Comparison of ENCODE assay signal across 17 mouse cellular contexts in the genomic region with DNA sequence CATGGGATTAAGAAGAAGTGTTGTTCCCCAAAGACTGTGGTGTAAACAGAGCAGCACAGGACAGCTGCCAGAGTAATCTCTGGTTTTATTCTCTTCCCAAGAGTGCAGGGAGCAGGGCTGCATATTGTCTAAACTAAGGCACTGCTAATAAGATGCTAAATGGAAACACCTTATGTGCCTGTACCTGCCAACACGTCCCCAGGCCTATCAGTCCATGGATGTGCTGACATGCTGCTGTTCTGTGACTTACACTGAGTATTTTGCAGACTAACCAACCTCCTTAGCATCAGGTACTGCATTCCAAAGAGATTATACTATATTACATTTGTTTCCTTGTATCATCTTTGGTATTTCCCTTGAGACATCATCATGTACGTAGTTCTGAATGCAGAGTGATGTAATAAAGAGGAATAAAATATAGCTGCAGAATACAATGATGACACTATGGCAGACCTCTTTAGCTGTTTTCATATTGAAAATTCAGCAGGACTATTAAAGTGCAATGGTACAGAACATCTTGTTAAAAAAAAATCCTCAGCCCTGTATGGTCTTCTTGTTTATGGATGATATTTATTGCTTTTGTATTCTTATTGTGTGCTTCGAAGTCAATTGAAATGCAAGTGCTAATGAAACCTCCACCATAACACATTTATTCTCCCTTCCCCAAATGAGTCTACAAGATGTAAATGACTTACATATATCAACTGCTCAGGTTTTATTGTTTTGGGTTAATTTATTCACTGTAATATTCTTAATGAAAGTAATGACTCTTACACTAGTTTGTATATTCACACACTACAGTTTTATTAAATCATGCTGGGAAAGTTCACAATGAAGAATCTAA.
A peak's percentile ranks its signal among the peaks of the same experiment; 100 is the strongest.
DNase-seq lines count a peak whose midpoint lies in the region; ATAC-seq and TF ChIP-seq lines count a peak whose summit lies in the region.
"Had no signal": no experiment of that assay in that cellular context is flagged by ENCODE, and none has a peak within 500 bp of the region (broad histone marks: within the 10 kb centered on the region; RNA-seq: fewer than 3 reads in every experiment).

No protein-coding gene starts in this region.

- H3K36me3 ChIP-seq in forebrain, embryonic 16.5 days (ENCODE audit: control insufficient read depth, insufficient read depth): no peaks in the 10 kb centered on the region
- H3K36me3 ChIP-seq in forebrain, postnatal 0 days (ENCODE audit: insufficient read depth): no peaks in the 10 kb centered on the region
- no peaks in the 10 kb centered on the region for H3K36me3 ChIP-seq in hindbrain, embryonic 16.5 days (ENCODE audit: control insufficient read depth, insufficient read depth, low read length)
- H3K36me3 ChIP-seq in neural tube, embryonic 15.5 days: no peaks in the 10 kb centered on the region
- H3K36me3 ChIP-seq: embryonic facial prominence, embryonic 12.5 days; forebrain, embryonic 15.5 days; heart, embryonic 13.5 days had no signal

- no peak overlapping the region for H3K4me3 ChIP-seq in forebrain, embryonic 16.5 days (replicated peaks; ENCODE audit: low read length)
- H3K4me3 ChIP-seq in forebrain, postnatal 0 days (ENCODE audit: low read depth, low read length): no peak overlapping the region
- no peak overlapping the region for H3K4me3 ChIP-seq in hindbrain, embryonic 16.5 days (ENCODE audit: low read length)
- no peak overlapping the region for H3K4me3 ChIP-seq in neural tube, embryonic 15.5 days (replicated peaks)
- H3K4me3 ChIP-seq: embryonic facial prominence, embryonic 12.5 days; forebrain, embryonic 15.5 days; heart, embryonic 13.5 days had no signal

- no peaks in the 10 kb centered on the region for H3K4me1 ChIP-seq in forebrain, embryonic 16.5 days (replicated peaks; ENCODE audit: control insufficient read depth, insufficient read depth, low read length)
- H3K4me1 ChIP-seq in forebrain, postnatal 0 days (ENCODE audit: insufficient read depth): no peaks in the 10 kb centered on the region
- no peaks in the 10 kb centered on the region for H3K4me1 ChIP-seq in hindbrain, embryonic 16.5 days (ENCODE audit: control insufficient read depth, insufficient read depth, low read depth, low read length)
- no peaks in the 10 kb centered on the region for H3K4me1 ChIP-seq in neural tube, embryonic 15.5 days
- H3K4me1 ChIP-seq: embryonic facial prominence, embryonic 12.5 days; forebrain, embryonic 15.5 days; heart, embryonic 13.5 days had no signal

- 75% methylated on average over 3 of the region's 3 CpGs for WGBS in forebrain, embryonic 16.5 days
- WGBS in forebrain, postnatal 0 days: 80% methylated on average over 3 of the region's 3 CpGs
- WGBS in hindbrain, embryonic 16.5 days: 63% methylated on average over 3 of the region's 3 CpGs
- 32% methylated on average over 3 of the region's 3 CpGs for WGBS in neural tube, embryonic 15.5 days

- no peaks in the 10 kb centered on the region for H3K9me3 ChIP-seq in forebrain, embryonic 16.5 days (ENCODE audit: control insufficient read depth, low read length)
- H3K9me3 ChIP-seq in forebrain, postnatal 0 days (ENCODE audit: low read length): no peaks in the 10 kb centered on the region
- no peaks in the 10 kb centered on the region for H3K9me3 ChIP-seq in hindbrain, embryonic 16.5 days (ENCODE audit: control insufficient read depth, low read length)
- H3K9me3 ChIP-seq in neural tube, embryonic 15.5 days (replicated peaks): no peaks in the 10 kb centered on the region
- H3K9me3 ChIP-seq: embryonic facial prominence, embryonic 12.5 days; forebrain, embryonic 15.5 days; heart, embryonic 13.5 days had no signal

- no peak overlapping the region for H3K27ac ChIP-seq in forebrain, embryonic 16.5 days (ENCODE audit: low read length)
- no peak overlapping the region for H3K27ac ChIP-seq in forebrain, postnatal 0 days (ENCODE audit: low read depth, low read length)
- no peak overlapping the region for H3K27ac ChIP-seq in hindbrain, embryonic 16.5 days (ENCODE audit: low read depth, low read length)
- H3K27ac ChIP-seq in neural tube, embryonic 15.5 days (replicated peaks): 0 out of 2 replicates have a peak overlapping the region, but pooled peaks have one; percentile 37
- H3K27ac ChIP-seq: embryonic facial prominence, embryonic 12.5 days; forebrain, embryonic 15.5 days; heart, embryonic 13.5 days had no signal

- H3K9ac ChIP-seq in forebrain, embryonic 16.5 days (replicated peaks; ENCODE audit: low read depth, low read length): no peak overlapping the region
- H3K9ac ChIP-seq in forebrain, postnatal 0 days: no peak overlapping the region
- H3K9ac ChIP-seq in hindbrain, embryonic 16.5 days (ENCODE audit: low read depth, low read length): no peak overlapping the region
- H3K9ac ChIP-seq in neural tube, embryonic 15.5 days (replicated peaks): no peak overlapping the region
- H3K9ac ChIP-seq: embryonic facial prominence, embryonic 12.5 days; forebrain, embryonic 15.5 days; heart, embryonic 13.5 days had no signal

- no peak for DNase-seq in forebrain, postnatal 0 days
- peak; percentile 7 for DNase-seq in brain, embryonic 14.5 days (ENCODE audit: low read depth)
- DNase-seq in B cell, adult 2 months: no peak
- no peak for DNase-seq in left cerebral cortex, adult 18-20 months (ENCODE audit: low spot score in 2 of 2)
- DNase-seq: adrenal gland, postnatal 10 days; cerebellum, adult 11-12 months; cerebellum, adult 9-10 months; cerebellum, postnatal 25 days; gastrocnemius, postnatal 14 days; heart, postnatal 36 days had no signal

- no peak for TF ChIP-seq POLR2A in brain, embryonic 14.5 days (IDR thresholded peaks at IDR 0.05; ENCODE audit: borderline replicate concordance, extremely low read depth, insufficient read depth, insufficient read length, poor library complexity, severe bottlenecking)

- TF ChIP-seq CTCF in forebrain, postnatal 0 days (IDR thresholded peaks at IDR 0.05; ENCODE audit: low read depth): no peak
- TF ChIP-seq CTCF in brain, embryonic 14.5 days (IDR thresholded peaks at IDR 0.05; ENCODE audit: borderline replicate concordance, extremely low read depth, insufficient read depth, insufficient read length): no peak

- no peaks in the 10 kb centered on the region for H3K27me3 ChIP-seq in forebrain, embryonic 16.5 days (replicated peaks; ENCODE audit: control insufficient read depth, insufficient read depth, low read length)
- H3K27me3 ChIP-seq in forebrain, postnatal 0 days (ENCODE audit: insufficient read depth, low read length): no peaks in the 10 kb centered on the region
- no peaks in the 10 kb centered on the region for H3K27me3 ChIP-seq in hindbrain, embryonic 16.5 days (replicated peaks; ENCODE audit: control insufficient read depth, insufficient read depth, low read length)
- H3K27me3 ChIP-seq in neural tube, embryonic 15.5 days (replicated peaks): no peaks in the 10 kb centered on the region
- H3K27me3 ChIP-seq: embryonic facial prominence, embryonic 12.5 days; forebrain, embryonic 15.5 days; heart, embryonic 13.5 days had no signal

- H3K4me2 ChIP-seq in forebrain, embryonic 16.5 days (ENCODE audit: low read length): no peak overlapping the region
- H3K4me2 ChIP-seq in forebrain, postnatal 0 days (ENCODE audit: low read depth): no peak overlapping the region
- H3K4me2 ChIP-seq in hindbrain, embryonic 16.5 days (ENCODE audit: low read length): no peak overlapping the region
- no peak overlapping the region for H3K4me2 ChIP-seq in neural tube, embryonic 15.5 days
- H3K4me2 ChIP-seq: embryonic facial prominence, embryonic 12.5 days; forebrain, embryonic 15.5 days; heart, embryonic 13.5 days had no signal

- 0 out of 2 replicates have a peak, but pooled peaks have one; percentile 23 for ATAC-seq in forebrain, embryonic 16.5 days
- ATAC-seq in forebrain, postnatal 0 days: no peak
- peak; percentile 61; the same call in 1 of the 2 replicates for ATAC-seq in hindbrain, embryonic 16.5 days
- peak; percentile 78 for ATAC-seq in neural tube, embryonic 15.5 days (ENCODE audit: low FRiP score)
- ATAC-seq: forebrain, embryonic 15.5 days; intestine, embryonic 16.5 days had no signal
